Mouse (Mus musculus) NIH3T3 (cell line): ENCODE measurements around the gene Fry.

ENCODE experiments used
- DNase-seq: peaks from one replicate; pipeline ENCODE4 v3.0.0-alpha.2; 2012; ENCODE audit warnings: low read depth

Fry gene

DNA sequence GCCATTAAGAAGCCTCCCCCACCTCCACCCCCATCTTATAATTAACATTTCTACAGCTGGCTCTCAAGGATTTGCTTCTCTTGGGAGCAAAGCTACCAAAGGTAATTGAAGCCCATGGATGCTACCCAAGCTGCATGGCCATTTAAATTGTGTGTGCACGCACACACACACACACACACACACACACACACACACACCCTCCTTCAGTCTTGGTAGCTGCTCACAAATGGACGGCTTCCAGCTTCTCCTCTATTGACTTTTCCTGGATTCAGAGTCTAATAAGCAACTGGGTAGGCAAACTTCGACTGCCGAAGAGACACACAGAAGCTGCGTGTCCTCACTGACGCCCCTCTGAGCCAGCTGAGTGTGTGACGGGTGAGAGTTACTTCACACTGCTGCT, 11.7 kb downstream of the Fry start:
- no peak for DNase-seq

DNA sequence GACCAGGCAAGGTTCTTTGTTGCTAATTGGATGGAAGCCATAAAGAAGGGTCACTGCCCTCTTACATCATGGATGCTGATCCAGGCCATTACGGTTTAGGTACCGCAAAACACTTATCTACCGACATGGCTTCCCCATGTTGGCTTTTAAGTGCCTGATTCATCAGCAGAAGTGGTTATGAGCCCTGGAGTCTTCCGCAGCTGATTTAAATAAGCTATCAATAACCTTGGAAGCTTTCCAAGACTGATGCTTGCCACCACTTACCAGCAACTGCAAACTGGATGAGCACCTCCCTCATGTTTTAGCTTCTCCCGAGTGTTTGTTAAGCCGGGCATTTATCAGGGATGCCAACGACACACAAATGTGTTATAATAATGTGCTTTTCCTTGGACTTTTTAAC, 12.7 kb downstream of the Fry start:
- DNase-seq: no peak

DNA sequence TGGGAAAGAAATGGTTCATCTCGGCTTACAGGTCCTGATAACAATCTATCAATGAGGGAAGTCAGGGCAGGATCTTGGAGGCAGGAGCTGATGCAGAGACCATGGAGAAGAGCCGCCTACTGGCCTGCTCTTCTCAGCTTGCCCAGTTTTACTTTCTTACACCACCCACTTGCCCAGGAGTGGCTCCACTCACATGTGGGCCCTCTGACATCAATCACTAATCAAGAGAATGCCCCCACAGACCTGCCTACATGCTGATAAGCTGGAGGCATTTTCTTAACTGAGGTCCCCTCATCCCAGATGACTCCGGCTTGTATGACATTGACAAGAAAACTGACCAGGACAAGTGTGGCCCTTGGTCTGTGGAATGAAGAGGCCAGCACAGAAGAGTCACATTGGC, 16.2 kb downstream of the Fry start:
- DNase-seq: no peak

DNA sequence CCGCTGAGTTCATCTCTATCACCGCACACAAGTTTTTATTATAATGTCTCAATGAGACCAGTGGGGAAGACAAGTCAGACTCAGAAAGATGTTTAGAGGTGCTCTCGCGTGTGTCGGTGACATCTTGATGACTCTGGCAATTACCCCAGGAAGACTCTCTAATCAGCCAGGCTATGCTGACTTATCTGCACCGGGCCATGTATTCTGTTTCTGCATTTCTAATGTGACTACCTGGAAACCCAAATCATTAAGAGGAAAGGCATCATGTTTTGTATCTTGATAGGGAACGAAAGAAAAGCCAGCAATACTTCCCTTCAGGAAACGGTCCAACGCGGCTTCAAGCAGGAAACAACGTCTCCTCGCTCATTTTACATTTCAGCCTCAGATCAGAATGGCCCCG, 17.1 kb downstream of the Fry start:
- DNase-seq: no peak

DNA sequence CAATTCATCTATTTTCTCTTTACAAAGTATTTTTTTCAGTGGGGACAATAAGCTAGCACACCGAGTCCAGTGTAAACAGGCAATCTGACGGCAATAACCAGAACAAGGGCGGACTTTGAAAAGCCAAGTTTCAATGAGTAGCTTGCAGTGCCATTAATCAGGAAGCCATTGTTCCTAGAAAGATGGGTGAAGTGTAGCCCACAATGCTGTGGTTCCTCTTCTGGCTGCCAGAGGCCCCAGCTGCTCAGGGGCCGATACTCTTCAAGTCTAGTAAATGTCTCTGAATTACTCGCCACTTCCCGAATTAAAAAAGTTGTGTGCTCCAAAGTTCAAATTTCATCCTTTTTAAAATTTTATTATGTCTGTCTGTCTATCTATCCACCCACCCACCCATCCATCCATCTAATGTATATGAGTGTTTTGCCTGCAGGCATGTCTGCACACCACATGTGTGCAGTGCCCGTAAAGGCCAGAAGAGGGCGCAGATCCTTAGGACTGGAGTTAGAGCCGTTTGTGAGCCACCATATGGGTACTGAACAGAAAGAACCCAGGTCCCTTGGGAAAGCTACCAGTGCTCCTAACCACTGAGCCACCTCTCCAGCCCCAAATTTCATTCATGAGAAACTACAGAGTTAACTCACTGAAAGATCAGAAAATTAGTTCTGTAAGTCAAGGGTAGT, 19.5 kb downstream of the Fry start:
- DNase-seq: peak; percentile 7

DNA sequence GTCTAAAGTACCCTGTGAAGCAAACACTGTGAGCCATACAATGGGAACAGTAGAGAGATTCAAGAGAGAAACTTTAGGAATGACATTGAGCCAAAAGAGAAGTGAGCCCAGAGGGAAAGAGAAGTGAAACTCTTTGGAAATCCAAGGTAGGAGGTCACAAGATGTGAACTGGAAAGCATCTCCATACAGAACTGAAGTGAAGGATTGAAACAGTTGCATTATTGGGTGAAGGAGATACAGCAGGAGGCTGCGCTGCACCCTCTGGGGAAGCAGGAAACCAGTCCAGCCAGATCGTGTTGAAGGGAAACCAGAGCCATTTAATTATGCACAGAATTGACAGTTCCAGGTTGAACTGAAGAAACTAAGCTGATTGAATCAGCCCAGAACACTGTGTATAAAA, 22.1 kb downstream of the Fry start:
- DNase-seq: no peak

DNA sequence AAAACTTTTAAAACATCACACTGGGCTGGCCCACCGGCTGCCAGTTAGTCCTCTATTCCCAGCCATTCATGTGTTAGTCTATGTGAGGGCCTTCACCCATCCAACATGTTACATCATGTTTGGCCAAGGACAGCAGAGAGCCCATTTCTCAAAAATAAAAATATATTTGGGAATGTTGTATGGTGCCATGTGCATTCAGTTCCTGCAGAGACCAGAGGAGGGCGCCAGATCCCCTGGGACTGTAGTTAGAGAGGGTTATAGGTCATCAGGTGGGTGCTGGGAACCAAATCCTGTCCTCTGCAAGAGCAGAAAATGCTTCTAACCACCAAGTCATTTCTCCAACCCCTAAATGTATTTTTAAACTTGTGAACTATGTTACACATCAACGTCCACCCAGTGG, 27.5 kb downstream of the Fry start:
- no peak for DNase-seq

DNA sequence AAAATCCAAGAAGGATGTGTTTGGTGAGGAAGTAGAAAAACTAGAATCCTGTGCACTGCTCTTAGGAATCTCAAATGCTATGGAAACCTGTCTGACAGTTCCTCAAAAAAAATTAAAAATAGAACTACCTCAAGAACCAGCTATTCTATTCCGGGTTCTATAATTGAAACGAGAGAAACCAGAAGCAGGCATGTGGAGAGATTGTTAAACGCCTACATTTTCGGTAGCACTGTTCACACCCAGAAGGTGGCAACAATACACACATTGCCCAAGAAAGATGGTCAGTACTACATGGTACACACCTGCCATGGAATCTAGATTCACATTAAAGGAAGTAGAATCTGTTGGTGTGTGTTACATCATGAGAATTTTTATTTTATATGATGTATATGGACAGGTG, 28.2 kb downstream of the Fry start:
- no peak for DNase-seq

DNA sequence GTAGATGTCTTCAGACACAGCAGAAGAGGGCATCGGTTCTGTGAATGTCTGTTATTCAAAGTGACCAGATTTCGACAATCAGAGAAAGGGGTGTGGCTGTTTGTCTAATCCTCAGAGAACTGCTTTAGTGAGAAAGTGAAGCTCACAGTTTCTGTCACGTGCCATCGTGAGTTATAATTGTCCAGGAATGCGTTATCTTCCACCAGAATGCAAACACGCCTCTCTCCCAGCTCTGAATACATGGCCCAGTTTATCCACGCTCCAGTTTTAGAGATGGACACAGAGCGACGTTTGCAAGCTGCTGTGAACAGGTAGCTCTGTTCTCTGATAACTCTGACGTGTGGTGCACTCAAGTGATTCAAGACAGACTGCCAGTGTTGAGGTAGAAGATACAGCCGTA, 31.3 kb downstream of the Fry start:
- DNase-seq: no peak

DNA sequence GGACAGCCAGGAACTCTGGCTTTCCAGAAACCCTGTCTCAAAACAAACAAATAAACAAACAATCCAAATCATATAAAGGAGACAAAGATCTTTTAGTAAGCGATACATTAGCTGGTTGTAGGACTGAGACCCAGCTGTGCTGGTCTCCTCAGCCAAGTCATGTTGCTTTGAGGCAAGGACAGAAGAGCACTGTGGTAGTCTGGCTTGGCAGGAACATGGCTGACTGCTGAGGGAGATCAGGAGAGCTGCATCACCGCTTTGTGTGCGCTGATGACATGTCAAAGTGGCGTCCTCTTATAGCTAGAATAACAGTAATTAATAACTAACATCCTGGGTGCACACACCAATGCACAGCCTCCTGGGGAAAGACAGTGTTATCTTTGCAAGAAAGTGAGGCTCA, 32.5 kb downstream of the Fry start:
- no peak for DNase-seq

DNA sequence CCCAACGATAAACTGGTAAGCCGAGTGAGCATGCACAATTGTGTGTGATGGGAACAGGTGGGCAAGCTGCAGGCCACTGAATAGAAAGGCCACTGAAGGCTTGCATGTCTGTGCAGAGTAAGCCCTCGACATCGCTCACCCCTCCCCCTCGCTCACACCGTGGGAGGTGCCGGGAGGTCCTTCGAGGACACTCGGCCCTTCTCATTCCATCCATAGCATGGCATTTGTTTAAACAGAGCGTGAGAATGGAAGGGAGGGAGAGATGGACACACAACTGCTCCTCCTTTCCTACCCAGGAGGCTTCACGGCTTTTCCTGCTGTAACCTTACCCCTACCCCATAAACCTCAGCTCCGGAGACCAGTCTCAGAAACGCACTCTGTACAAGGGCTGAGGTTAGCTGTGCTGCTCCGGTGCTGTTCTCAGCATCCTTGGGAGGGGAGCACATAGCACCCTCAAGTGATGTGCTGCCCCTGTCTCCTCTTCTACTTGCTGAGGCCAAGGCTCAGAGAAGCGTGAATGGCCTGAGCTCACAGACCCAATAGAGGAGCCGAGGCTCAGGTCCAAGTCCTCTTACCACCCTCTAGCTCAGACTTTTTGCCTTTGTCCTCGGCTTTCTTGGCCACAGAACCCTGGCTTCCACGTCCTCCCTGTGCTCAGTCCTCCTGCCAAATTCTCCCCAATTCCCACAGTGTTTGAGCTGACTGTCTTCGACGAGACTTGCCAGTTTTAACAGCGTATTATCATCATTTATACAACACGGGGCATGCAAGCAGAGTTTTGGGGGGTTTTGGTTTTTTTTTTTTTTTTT, 33.8 kb downstream of the Fry start:
- DNase-seq: no peak

DNA sequence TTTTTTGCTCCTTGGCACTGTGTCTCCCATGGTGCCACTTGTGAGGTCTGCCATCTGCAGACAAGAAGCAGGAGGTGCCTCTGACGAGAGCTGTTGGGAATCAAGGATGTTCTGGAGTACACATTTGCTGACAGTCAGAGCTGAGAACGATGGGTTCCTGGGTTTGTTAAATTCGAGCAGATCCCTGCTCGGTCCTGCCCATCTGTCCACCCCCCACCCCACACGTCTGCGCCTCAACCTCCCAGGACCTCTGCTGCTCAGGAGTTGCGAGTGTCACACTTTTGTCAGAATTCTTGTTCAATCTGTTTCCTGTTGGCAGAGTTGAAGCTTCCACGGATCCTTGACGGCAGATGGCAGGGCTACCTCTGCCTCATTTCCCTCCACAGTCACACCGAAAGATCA, 34.4 kb downstream of the Fry start:
- DNase-seq: no peak

DNA sequence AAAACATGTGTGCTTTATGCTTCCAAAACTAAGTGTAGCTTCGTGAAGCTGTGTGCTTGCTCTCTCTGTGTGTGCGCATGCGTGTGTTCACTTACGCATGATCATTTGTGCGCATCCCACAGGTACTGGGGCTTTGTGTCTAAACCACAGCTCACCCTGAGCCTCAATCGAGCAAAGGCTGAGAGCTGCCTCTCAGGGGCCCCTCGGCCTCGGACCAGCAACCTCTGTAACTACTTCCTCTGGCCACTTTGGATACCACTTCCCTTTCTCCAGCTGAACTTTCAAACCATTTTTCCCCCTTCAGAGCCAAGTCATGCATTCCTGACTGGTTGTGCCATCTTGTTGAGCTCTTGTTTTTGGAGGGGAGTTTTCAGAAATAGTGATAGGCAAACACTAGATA, 36.9 kb downstream of the Fry start:
- DNase-seq: no peak

DNA sequence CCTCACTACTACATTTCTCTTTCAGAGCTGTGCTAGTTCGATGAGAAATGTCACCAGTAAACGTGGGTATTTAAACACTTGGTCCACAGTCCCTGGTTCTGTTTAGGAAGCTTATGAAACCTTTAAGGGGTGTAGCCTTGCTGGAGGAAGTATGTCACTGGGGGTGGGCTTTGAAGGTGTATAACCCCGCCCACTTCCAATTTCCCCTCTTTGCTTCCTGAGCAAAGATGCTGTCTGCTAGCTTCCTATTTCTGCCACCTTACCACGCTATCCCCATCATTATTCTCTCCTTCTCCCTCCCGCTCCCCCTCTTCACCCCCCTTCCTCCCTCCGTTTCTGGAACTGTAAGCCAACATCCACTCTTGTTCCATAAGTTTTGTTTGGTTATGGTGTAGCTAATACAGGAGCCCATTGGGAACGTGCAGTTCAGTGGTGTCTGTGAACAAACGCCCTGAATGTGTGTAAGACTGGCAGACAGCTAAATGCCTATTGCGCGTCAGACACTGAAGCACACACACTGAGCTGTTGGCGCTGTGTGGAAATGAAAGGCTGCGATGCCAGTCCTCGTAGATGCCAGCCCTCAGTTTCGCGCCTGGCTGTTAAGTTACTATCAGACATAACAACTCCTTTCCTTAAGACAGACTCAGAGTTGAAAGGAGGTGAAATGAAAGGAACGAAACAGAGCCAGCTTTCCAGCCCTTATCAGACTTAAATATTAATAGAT, 37.8 kb downstream of the Fry start:
- DNase-seq: no peak

DNA sequence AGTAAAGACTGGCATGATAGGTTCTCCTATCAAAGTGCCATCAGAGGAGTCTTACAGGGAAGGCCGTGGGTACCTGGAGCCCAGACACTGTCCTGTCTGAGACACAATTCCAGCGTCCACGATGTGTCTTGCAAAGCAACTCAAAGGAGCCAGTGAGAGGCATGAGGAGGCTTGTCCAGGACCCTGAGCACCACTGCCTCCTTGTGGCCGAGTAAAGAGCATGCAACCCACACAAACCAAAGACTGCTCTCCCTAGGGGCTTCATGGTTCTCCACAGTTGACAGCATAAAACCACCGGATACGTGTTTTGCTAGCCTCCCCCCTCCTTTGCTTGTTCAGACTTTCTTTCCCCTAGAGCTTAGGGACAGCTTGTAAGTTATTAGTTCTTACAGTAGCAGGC, 39.2 kb downstream of the Fry start:
- peak; percentile 22 for DNase-seq

DNA sequence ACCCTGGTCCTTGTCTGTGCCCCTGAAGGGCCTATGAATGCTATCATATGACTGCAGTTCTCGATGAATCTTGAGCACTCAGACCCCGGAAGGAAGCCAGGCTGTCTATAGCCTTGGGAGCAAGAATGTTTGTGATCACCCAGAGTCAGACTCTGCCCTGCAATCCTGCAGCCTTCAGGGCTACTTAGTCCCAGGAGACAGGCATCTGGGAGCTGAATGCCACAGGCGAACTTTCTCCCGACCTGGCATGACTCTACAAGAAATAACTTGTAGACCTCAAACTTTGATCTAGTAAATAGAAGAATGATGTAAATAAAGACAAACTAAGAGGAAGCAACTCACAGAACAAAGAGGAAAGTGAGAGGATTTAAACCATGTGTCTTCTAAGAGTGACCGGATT, 40.7 kb downstream of the Fry start:
- no peak for DNase-seq

DNA sequence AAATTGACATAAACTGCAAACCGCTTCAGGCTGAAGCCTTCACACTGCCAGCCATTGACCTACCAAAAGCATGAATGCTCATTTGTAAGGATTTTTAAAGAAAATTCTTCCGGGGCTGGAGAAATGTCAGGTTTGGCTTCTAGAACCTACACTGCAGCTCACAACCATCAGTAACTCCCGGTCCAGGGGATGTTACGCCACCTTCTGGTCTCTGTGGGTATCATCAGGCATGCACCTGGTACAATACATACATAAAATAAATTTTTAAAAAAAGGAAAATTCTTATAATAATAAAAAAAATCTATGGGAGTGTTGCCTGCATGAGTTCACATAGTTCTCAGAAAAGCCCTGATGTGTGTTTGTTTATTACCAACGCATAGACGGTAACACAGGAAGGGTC, 42.7 kb downstream of the Fry start:
- DNase-seq: no peak

DNA sequence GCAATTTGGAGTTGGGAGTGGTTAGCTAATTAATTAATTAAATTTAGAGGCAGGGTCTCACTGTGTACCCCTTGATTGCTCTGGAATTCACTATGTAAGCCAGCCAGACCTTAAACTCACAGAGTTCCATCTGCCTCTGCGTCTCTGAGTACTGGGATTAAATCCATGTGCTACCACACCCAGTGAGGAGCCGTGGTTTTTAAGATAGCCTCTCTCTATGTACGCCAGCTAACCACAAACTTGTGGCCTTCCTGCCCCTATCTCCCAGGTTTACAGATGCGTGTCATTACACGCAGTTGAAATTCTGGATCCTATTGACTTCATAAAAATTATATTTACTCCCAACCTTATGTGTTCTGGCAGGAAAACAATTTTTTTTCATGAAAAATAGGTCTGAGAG, 43.5 kb downstream of the Fry start:
- DNase-seq: no peak

DNA sequence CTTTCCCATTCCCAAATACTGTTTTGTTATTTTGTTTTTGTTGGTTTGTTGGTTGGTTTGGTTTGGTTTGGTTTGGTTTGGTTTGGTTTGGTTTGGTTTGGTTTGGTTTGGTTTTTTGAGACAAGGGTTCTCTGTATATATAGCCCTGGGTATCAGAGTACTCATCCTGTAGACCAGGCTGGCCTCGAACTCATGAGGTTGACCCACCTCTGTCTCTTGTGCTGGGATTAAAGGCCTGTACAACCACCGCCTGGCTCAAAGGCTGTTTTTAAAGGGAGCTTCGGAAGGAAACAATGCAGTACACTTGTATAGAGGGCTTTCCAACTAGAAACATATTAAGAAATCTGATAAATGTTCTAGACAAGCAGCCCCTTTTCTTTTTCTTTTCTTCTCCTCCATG, 46.2 kb downstream of the Fry start:
- DNase-seq: no peak

DNA sequence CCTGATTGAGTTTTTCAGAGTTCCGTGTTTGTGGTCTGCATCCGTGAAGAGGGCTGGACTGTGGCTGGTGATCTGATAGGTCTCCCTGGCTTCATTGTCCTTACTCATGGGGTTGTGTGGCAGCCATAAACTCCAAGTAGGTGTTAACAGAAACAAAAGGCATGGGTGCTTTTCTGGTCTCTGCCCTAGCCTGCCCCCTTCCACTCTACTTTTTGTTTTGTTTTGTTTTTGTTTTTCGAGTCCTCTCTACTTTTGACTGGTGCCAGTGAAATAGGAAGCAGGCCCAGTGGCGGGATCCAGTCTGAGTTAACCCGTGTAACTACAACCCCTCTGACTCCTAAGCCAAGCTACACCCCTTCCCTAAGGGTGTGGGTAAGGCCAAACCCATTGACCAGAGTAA, 48.4 kb downstream of the Fry start:
- DNase-seq: no peak

DNA sequence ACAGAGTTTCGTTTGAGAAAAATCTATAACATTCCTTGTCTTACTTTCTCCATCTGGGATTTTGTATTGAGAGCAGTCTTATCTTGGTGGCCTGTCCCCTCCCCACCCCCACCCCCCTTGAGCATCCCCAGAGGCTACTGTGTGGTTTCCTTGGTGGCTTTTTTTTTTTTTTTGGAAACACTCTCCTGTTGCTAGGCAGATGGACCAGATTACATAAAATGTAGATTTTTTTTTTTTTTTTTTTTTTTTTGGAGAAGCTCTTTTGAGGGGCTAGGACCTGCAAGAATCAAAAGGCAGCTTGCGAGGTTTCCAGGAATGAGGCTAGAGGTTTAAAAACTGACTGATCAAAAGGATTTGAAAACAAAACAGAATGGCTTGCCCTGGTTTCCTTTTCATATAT, 48.8 kb downstream of the Fry start:
- no peak for DNase-seq

DNA sequence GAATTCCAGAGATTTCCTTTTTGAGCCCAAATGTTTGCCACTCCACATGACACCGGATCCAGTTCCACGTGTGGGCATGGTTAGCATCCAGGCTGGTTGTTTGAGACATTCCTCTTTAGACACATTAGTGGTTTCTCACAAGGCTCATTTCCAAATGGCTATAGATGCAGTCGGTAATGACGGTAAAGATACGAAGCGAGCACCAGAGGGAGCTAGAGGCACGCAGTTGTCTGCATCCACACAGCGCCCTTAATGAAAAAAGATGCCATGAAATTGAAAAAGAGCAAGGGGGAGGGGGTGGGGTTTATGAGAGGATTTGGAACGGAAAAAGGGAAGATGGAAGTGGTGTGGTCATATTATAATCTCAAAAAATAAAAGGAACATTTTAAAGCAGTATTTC, 50.3 kb downstream of the Fry start:
- peak; percentile 81 for DNase-seq

DNA sequence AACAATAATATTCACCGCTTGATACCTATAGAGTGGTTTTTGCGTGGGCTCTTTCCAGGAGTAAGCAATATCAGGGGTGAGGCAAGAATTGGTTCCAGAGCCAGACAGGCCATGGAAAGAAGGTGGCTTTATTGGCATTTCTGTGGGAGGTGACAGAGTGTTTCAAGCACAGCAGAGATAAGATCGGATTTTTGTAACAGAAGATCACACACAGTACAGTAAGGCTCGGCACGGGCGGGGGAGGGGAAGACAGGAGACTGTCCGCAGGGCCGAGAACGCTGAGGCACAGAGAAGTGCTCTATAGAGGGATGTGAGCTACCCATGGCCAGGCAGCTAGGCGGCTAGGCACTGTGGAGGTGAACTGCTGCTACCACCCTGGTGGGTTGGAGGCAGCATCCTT, 53.1 kb downstream of the Fry start:
- DNase-seq: no peak
